Mouse (Mus musculus) neural tube, embryonic 15.5 days (tissue): ENCODE data around the gene Slc25a42. TPM values are rescaled to one million over a fixed set of nuclear protein-coding genes. Genes with fewer than 3 reads are reported as not detected.
A peak's percentile ranks its signal among the peaks of the same experiment; 100 is the strongest.

Experiments used
- ATAC-seq: fragments of 200-750 bp; cut with Nextera tagmentation; 2 replicates; pipeline ENCODE4 v1.8.0; 2017; ENCODE audit warnings: mild to moderate bottlenecking, moderate TSS enrichment, moderate library complexity; ENCODE audit not compliant: low FRiP score
- H3K27ac ChIP-seq: fragments of 300-500 bp; sonication (generic); replicated peaks from 2 replicates; pipeline ENCODE4 v1.5.1; 2015; ENCODE audit warnings: mild to moderate bottlenecking, inconsistent platforms
- H3K27me3 ChIP-seq: fragments of 300-500 bp; sonication (generic); replicated peaks from 2 replicates; pipeline ENCODE4 v1.6.1; 2015; ENCODE audit warnings: inconsistent platforms
- H3K36me3 ChIP-seq: fragments of 300-500 bp; sonication (generic); 2 replicates; pipeline ENCODE4 v1.6.1; 2015; ENCODE audit warnings: inconsistent platforms
- H3K4me1 ChIP-seq: fragments of 300-500 bp; sonication (generic); 2 replicates; pipeline ENCODE4 v1.6.1; 2015; ENCODE audit warnings: inconsistent platforms
- H3K4me2 ChIP-seq: fragments of 300-500 bp; sonication (generic); 2 replicates; pipeline ENCODE4 v1.6.1; 2015; ENCODE audit warnings: inconsistent platforms, mild to moderate bottlenecking, moderate library complexity
- H3K4me3 ChIP-seq: fragments of 300-500 bp; sonication (generic); replicated peaks from 2 replicates; pipeline ENCODE4 v1.5.1; 2015; ENCODE audit warnings: mild to moderate bottlenecking, inconsistent platforms
- H3K9ac ChIP-seq: fragments of 300-500 bp; sonication (generic); replicated peaks from 2 replicates; pipeline ENCODE4 v1.6.1; 2015; ENCODE audit warnings: mild to moderate bottlenecking, inconsistent platforms
- H3K9me3 ChIP-seq: fragments of 300-500 bp; sonication (generic); replicated peaks from 2 replicates; pipeline ENCODE4 v1.6.1; 2016; ENCODE audit warnings: inconsistent platforms
- WGBS: fragments of 180-500 bp; shearing (Covaris S2); methylation state at CpG from one replicate; pipeline ENCODE4 v1.1.7; 2015; ENCODE audit warnings: mixed read lengths; 5-methylcytosine and 5-hydroxymethylcytosine counted together
- polyA plus RNA-seq: library from polyadenylated mRNA; unstranded; fragments of >200 nt; fragmentation: Nextera tagmentation; extraction: Ambion mirVana; gene quantifications from 2 replicates; pipeline ENCODE4 v1.2.1, GENCODE M21; 2015

Gene Slc25a42
- polyA plus RNA-seq, 1 experiment from 2014 or later = 9.3 TPM

GRCm38 (mm10) chr8:70214411-70214810 lies 2.3 kb upstream of the Slc25a42 start:
- Histone ChIP-seq H3K27ac (no peak overlapping the region), H3K4me3 (no peak overlapping the region), H3K27me3 (0 out of 2 replicates have a peak, but pooled peaks cover 6% of the 10 kb centered on the region), H3K36me3 (no peaks in the 10 kb centered on the region), H3K4me1 (peaks cover 24% of the 10 kb centered on the region), H3K9me3 (no peaks in the 10 kb centered on the region), H3K4me2 (no peak overlapping the region), H3K9ac (no peak overlapping the region)
- no peak for ATAC-seq
- WGBS = 73% methylated on average over 3 of the region's 3 CpGs

GRCm38 (mm10) chr8:70211726-70212111 lies 386 bp downstream of the Slc25a42 start:
- Histone ChIP-seq H3K4me2 (peak overlapping the region; percentile 86), H3K9me3 (no peaks in the 10 kb centered on the region), H3K27me3 (0 out of 2 replicates have a peak, but pooled peaks cover 6% of the 10 kb centered on the region), H3K36me3 (no peaks in the 10 kb centered on the region), H3K9ac (peak overlapping the region; percentile 67), H3K27ac (peak overlapping the region; percentile 76), H3K4me3 (peak overlapping the region; percentile 76), H3K4me1 (peaks cover 24% of the 10 kb centered on the region)
- ATAC-seq = peak; percentile 1
- WGBS = 2% methylated on average over 31 of the region's 31 CpGs

GRCm38 (mm10) chr8:70211275-70211674 lies 830 bp downstream of the Slc25a42 start:
- H3K9ac ChIP-seq = peak overlapping the region; percentile 67
- ATAC-seq = no peak
- no peaks in the 10 kb centered on the region for H3K9me3 ChIP-seq
- no peaks in the 10 kb centered on the region for H3K36me3 ChIP-seq
- 89% methylated on average over 1 of the region's 1 CpGs for WGBS
- H3K27me3 ChIP-seq = 0 out of 2 replicates have a peak, but pooled peaks cover 6% of the 10 kb centered on the region
- peak overlapping the region; percentile 86 for H3K4me2 ChIP-seq
- peak overlapping the region; percentile 76 for H3K4me3 ChIP-seq
- peaks cover 24% of the 10 kb centered on the region for H3K4me1 ChIP-seq
- H3K27ac ChIP-seq = no peak overlapping the region

- 0 out of 2 replicates have a peak, but pooled peaks cover 6% of the 10 kb centered on the region for H3K27me3 ChIP-seq
- H3K9ac ChIP-seq = 0 out of 2 replicates have a peak overlapping the region, but pooled peaks have one; percentile 67
- H3K27ac ChIP-seq = no peak overlapping the region
- H3K4me3 ChIP-seq = no peak overlapping the region
- no peak for ATAC-seq
- H3K9me3 ChIP-seq = no peaks in the 10 kb centered on the region
- H3K36me3 ChIP-seq = no peaks in the 10 kb centered on the region
- H3K4me1 ChIP-seq = peaks cover 24% of the 10 kb centered on the region
- peak overlapping the region; percentile 86 for H3K4me2 ChIP-seq
- 37% methylated on average over 8 of the region's 8 CpGs for WGBS
Observed at GRCm38 (mm10) chr8:70210538-70210937, 1.6 kb downstream of the Slc25a42 start.

- no peak for ATAC-seq
- peaks cover 22% of the 10 kb centered on the region for H3K4me1 ChIP-seq
- 53% methylated on average over 1 of the region's 1 CpGs for WGBS
- no peaks in the 10 kb centered on the region for H3K36me3 ChIP-seq
- no peak overlapping the region for H3K4me2 ChIP-seq
- H3K9ac ChIP-seq = no peak overlapping the region
- no peak overlapping the region for H3K4me3 ChIP-seq
- H3K27ac ChIP-seq = no peak overlapping the region
- no peaks in the 10 kb centered on the region for H3K9me3 ChIP-seq
- 0 out of 2 replicates have a peak, but pooled peaks cover 6% of the 10 kb centered on the region for H3K27me3 ChIP-seq
Observed at GRCm38 (mm10) chr8:70208130-70208529, 4.0 kb downstream of the Slc25a42 start.

GRCm38 (mm10) chr8:70204757-70205156 lies 7.3 kb downstream of the Slc25a42 start:
- WGBS = 69% methylated on average over 1 of the region's 1 CpGs
- Histone ChIP-seq H3K27me3 (no peaks in the 10 kb centered on the region), H3K4me1 (peaks cover 5% of the 10 kb centered on the region; the same call in 1 of the 2 replicates), H3K36me3 (no peaks in the 10 kb centered on the region), H3K9ac (no peak overlapping the region), H3K4me2 (no peak overlapping the region), H3K4me3 (no peak overlapping the region), H3K27ac (no peak overlapping the region), H3K9me3 (no peaks in the 10 kb centered on the region)
- ATAC-seq = no peak

GRCm38 (mm10) chr8:70203072-70203471 lies 9.0 kb downstream of the Slc25a42 start:
- no peak for ATAC-seq
- 70% methylated on average over 4 of the region's 4 CpGs for WGBS
- no peak overlapping the region for H3K9ac ChIP-seq

GRCm38 (mm10) chr8:70201417-70201816 lies 10.7 kb downstream of the Slc25a42 start:
- no peak for ATAC-seq
- WGBS = 87% methylated on average over 3 of the region's 3 CpGs
- no peak overlapping the region for H3K9ac ChIP-seq
- no peaks in the 10 kb centered on the region for H3K36me3 ChIP-seq
- no peak overlapping the region for H3K27ac ChIP-seq
- H3K27me3 ChIP-seq = no peaks in the 10 kb centered on the region
- no peak overlapping the region for H3K4me3 ChIP-seq
- H3K4me2 ChIP-seq = no peak overlapping the region
- no peaks in the 10 kb centered on the region for H3K9me3 ChIP-seq
- peaks cover 9% of the 10 kb centered on the region; the same call in 1 of the 2 replicates for H3K4me1 ChIP-seq

More at GRCm38 (mm10) chr8:70203072-70203471, 9.0 kb downstream of the Slc25a42 start:
- Histone ChIP-seq H3K4me1 (peaks cover 6% of the 10 kb centered on the region; the same call in 1 of the 2 replicates), H3K4me3 (no peak overlapping the region), H3K27me3 (no peaks in the 10 kb centered on the region), H3K9me3 (no peaks in the 10 kb centered on the region), H3K27ac (no peak overlapping the region), H3K4me2 (no peak overlapping the region), H3K36me3 (no peaks in the 10 kb centered on the region)

GRCm38 (mm10) chr8:70200098-70200681 lies 11.9 kb downstream of the Slc25a42 start:
- H3K4me2 ChIP-seq = no peak overlapping the region
- no peak; the same call in 1 of the 2 replicates for ATAC-seq
- WGBS = 77% methylated on average over 5 of the region's 5 CpGs
- no peaks in the 10 kb centered on the region for H3K27me3 ChIP-seq
- no peaks in the 10 kb centered on the region for H3K36me3 ChIP-seq
- no peak overlapping the region for H3K4me3 ChIP-seq
- H3K9me3 ChIP-seq = no peaks in the 10 kb centered on the region
- H3K4me1 ChIP-seq = peaks cover 9% of the 10 kb centered on the region; the same call in 1 of the 2 replicates
- no peak overlapping the region for H3K9ac ChIP-seq
- H3K27ac ChIP-seq = no peak overlapping the region

GRCm38 (mm10) chr8:70197603-70198002 lies 14.5 kb downstream of the Slc25a42 start:
- Histone ChIP-seq H3K36me3 (peaks cover 4% of the 10 kb centered on the region), H3K9me3 (no peaks in the 10 kb centered on the region), H3K4me2 (no peak overlapping the region), H3K27me3 (no peaks in the 10 kb centered on the region), H3K9ac (no peak overlapping the region), H3K4me3 (no peak overlapping the region), H3K27ac (no peak overlapping the region), H3K4me1 (peaks cover 9% of the 10 kb centered on the region; the same call in 1 of the 2 replicates)
- 48% methylated on average over 7 of the region's 7 CpGs for WGBS
- no peak for ATAC-seq

- Histone ChIP-seq H3K9ac (no peak overlapping the region), H3K27ac (no peak overlapping the region), H3K4me2 (no peak overlapping the region), H3K4me1 (peaks cover 9% of the 10 kb centered on the region; the same call in 1 of the 2 replicates), H3K36me3 (peaks cover 15% of the 10 kb centered on the region), H3K27me3 (no peaks in the 10 kb centered on the region), H3K9me3 (no peaks in the 10 kb centered on the region), H3K4me3 (no peak overlapping the region)
- ATAC-seq = no peak
- WGBS = 80% methylated on average over 2 of the region's 2 CpGs
Observed at GRCm38 (mm10) chr8:70195762-70196161, 16.3 kb downstream of the Slc25a42 start.

GRCm38 (mm10) chr8:70194191-70194590 lies 17.9 kb downstream of the Slc25a42 start:
- no peaks in the 10 kb centered on the region for H3K27me3 ChIP-seq
- H3K4me1 ChIP-seq = peaks cover 5% of the 10 kb centered on the region; the same call in 1 of the 2 replicates
- ATAC-seq = no peak
- H3K36me3 ChIP-seq = peaks cover 25% of the 10 kb centered on the region
- H3K4me3 ChIP-seq = no peak overlapping the region
- H3K4me2 ChIP-seq = no peak overlapping the region
- 83% methylated on average over 3 of the region's 3 CpGs for WGBS
- H3K9ac ChIP-seq = no peak overlapping the region
- no peak overlapping the region for H3K27ac ChIP-seq
- H3K9me3 ChIP-seq = no peaks in the 10 kb centered on the region
